Mouse (Mus musculus): ENCODE results near the gene Olfr672. TPM values are rescaled to one million over a fixed set of nuclear protein-coding genes. Genes with fewer than 3 reads are reported as not detected.
"Not testable (repeated sequence)": the region's sequence is repeated elsewhere in the genome, so short reads cannot be mapped to it uniquely, and the experiment has no call there.

Olfr672 gene
- polyA plus RNA-seq (2012; rRNA removed) = not detected in 2 replicates

DNA sequence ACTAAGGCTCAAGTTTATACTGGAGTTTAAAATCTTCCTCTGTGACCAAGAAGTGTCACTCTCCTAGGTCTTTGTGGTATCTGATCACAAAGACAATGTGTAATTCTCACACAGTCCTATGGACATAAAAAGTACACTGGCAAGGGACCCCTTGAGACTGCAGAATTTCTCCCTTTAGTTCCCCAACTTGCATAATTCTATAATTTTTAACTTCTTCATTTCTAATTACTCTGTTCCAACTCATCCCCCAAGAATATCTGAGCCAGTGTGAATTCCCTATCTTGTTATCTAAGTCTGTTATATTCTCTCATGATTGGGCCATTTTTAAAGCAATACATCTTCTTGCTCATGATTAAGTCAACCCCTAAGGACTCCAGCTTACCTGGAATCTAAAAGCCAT is at the start of gene Olfr672:
Gene Olfr672, minus strand, starts transcription at position 101 of the 400 bp plus-strand sequence.
- DNase-seq (ENCODE audit: low read depth) = no peak
- TF ChIP-seq CTCF (IDR thresholded peaks at IDR 0.05; ENCODE audit: borderline replicate concordance, extremely low read depth, insufficient read depth, insufficient read length) (no peak), POLR2A (IDR thresholded peaks at IDR 0.05; ENCODE audit: borderline replicate concordance, extremely low read depth, insufficient read depth, insufficient read length, poor library complexity, severe bottlenecking) (no peak)

DNA sequence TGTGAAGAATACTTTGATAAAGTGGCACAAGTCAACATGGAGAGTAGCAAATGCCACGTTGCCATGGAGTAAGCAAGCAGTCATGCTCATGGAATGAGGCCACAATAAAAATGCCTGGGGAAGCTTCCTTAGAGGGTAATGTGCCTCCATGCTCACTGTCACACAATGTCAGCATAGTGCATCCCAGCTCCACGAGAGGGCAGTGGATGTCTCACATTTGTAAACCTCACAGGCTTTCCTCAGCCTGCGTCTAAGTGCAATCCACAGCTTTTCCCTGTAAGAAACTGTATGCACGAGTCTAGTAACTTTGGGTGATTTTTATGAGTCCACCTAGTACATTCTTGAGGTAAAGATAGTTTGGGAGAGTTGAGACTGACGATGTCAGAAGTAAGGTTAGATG is 32.0 kb upstream of the Olfr672 start:
- DNase-seq (ENCODE audit: low read depth) = peak; percentile 4
- peak; percentile 16; the same call in 1 of the 2 replicates for TF ChIP-seq CTCF (IDR thresholded peaks at IDR 0.05; ENCODE audit: borderline replicate concordance, extremely low read depth, insufficient read depth, insufficient read length)

DNA sequence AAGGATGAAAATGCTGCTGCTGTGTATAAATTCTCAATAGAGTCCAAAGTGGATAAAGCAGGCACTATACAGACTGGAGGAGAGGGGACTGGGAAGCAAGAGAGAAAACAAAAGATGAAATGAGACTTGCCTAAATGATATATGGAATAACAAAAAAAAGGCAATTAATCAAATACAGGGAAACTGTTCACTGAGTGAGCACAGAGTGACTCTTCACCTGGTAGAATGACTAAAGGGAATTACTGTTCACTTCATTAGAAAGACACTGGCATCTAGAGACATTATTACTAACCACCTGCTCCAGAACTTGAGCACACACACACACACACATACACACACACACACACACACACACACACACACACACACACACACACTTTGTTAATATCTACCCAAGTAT is 30.6 kb upstream of the Olfr672 start, which contains the start of gene Olfr676:
Gene Olfr676, plus strand, starts transcription at position 301 of the 400 bp plus-strand sequence.
- no peak for TF ChIP-seq CTCF (IDR thresholded peaks at IDR 0.05; ENCODE audit: borderline replicate concordance, extremely low read depth, insufficient read depth, insufficient read length)
- no peak for TF ChIP-seq POLR2A (IDR thresholded peaks at IDR 0.05; ENCODE audit: borderline replicate concordance, extremely low read depth, insufficient read depth, insufficient read length, poor library complexity, severe bottlenecking)
- no peak for DNase-seq (ENCODE audit: low read depth)

DNA sequence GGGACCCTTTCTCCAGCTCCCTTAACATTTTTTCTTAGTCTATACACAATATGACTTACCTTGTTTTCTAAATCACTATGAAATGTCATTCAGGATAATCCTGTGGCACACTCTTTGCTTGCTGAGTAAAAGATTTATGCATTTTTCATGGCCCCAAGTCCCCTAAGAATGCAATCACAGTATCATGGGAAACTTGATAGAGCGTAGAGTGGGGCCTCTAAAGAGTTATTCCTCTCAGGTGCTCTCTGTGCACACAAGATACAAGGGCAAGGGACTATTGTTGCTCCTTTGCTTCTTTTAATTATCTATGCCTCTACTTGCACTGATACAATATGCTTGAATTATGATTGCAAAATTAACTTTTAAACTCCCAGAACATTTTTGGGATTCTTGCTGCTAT is 26.5 kb upstream of the Olfr672 start, which contains the start of gene Olfr675:
Gene Olfr675, minus strand, starts transcription at position 101 of the 400 bp plus-strand sequence.
- DNase-seq (ENCODE audit: low read depth) = no peak
- TF ChIP-seq POLR2A (IDR thresholded peaks at IDR 0.05; ENCODE audit: borderline replicate concordance, extremely low read depth, insufficient read depth, insufficient read length, poor library complexity, severe bottlenecking) = no peak
- TF ChIP-seq CTCF (IDR thresholded peaks at IDR 0.05; ENCODE audit: borderline replicate concordance, extremely low read depth, insufficient read depth, insufficient read length) = no peak

DNA sequence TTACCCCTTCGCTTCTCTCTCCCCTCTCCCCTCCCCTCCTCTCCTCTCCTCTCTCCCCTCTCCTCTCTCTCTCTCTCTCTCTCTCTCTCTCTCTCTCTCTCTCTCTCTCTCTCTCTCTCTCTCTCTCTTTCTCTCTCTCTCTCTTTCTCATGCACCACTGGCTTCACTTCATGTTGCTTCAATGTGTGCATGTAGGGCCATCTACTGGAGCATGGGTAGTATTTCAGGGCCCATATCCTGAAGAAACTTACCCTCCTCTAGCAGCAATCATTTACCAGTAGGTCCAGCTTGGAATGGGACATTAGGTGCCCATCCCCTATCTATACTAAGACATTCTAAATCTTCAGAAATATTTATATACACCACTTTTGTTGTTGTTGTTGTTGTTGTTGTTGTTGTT is 20.7 kb upstream of the Olfr672 start:
- DNase-seq (ENCODE audit: low read depth) = peak; percentile 8
- TF ChIP-seq CTCF (IDR thresholded peaks at IDR 0.05; ENCODE audit: borderline replicate concordance, extremely low read depth, insufficient read depth, insufficient read length) (peak; percentile 31; the same call in 1 of the 2 replicates), POLR2A (IDR thresholded peaks at IDR 0.05; ENCODE audit: borderline replicate concordance, extremely low read depth, insufficient read depth, insufficient read length, poor library complexity, severe bottlenecking) (no peak)

DNA sequence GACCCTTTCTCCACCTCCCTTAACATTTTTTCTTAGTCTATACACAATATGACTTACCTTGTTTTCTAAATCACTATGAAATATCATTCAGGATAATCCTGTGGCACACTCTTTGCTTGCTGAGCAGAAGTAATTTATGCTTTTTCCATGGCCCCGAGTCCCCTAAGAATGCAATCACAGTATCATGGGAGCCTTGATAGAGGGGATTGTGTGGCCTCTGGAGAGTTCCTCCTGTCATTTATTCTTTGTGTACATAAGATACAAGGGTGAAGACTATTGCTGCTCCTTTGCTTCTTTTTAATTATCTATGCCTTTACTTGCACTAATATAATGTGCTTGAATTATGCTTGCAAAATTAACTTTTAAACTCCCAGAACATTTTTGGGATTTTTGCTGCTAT is 22.8 kb downstream of the Olfr672 start, which contains the start of gene Olfr671:
Gene Olfr671, minus strand, starts transcription at position 101 of the 400 bp plus-strand sequence.
- no peak for DNase-seq (ENCODE audit: low read depth)
- no peak for TF ChIP-seq CTCF (IDR thresholded peaks at IDR 0.05; ENCODE audit: borderline replicate concordance, extremely low read depth, insufficient read depth, insufficient read length)
- TF ChIP-seq POLR2A (IDR thresholded peaks at IDR 0.05; ENCODE audit: borderline replicate concordance, extremely low read depth, insufficient read depth, insufficient read length, poor library complexity, severe bottlenecking) = no peak

DNA sequence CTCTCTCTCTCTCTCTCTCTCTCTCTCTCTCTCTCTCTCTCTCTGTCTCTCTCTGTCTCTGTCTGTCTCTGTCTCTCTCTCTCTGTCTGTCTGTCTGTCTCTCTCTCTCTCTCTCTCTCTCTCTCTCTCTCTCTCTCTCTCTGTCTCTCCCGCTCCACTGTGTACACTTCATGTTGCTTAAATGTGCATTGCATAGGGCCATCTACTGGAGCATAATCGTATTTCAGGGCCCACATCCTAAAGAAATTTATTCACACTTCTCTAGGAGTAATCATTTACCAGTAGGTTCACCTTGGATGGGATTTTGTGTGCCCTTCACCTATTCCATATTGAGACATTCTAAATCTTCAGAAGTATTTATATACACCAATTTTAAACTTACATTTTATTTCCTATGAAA is 29.3 kb downstream of the Olfr672 start:
- DNase-seq (ENCODE audit: low read depth) = not testable (repeated sequence)

DNA sequence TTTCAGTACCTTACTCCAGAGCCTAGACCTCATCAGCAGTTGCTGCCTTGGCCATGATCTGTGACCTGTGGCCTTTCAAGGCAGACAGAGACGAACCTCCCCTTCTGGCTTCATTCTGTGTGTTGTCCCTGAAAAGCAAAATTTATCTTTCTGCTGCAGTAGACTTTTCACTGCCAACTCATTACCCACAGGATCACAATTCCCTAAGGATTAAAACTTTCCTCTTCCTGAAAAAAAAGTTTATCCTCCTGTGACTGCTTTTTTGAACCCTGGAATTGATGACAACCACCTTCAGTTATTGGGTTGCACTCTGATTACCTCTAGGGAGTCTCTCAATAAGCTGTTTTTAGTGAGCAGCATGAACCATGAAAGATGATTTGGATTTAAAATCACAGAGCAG is 39.3 kb downstream of the Olfr672 start, which contains the start of gene Olfr670:
Gene Olfr670, minus strand, starts transcription at position 101 of the 400 bp plus-strand sequence.
- DNase-seq (ENCODE audit: low read depth) = no peak
- TF ChIP-seq CTCF (IDR thresholded peaks at IDR 0.05; ENCODE audit: borderline replicate concordance, extremely low read depth, insufficient read depth, insufficient read length) (no peak), POLR2A (IDR thresholded peaks at IDR 0.05; ENCODE audit: borderline replicate concordance, extremely low read depth, insufficient read depth, insufficient read length, poor library complexity, severe bottlenecking) (no peak)

DNA sequence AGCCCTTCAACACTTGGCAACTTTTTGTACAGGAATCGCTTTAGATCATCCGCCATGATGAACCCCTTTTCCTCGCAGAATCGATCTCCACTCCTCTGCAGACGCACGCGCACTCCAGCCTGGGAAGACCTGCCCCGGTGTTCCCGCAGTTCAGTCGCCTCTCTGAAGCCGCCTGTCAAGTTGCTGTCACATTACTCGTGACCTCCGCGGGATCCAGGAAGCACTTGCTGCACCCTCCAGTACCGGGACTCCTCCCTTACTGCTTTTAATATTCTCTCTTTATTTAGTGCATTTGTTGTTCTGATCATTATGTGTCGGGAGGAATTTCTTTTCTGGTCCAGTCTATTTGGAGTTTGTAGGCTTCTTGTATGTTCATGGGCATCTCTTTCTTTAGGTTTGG is 51.6 kb downstream of the Olfr672 start:
- not testable (repeated sequence) for DNase-seq (ENCODE audit: low read depth)

Other genes with a start within 250 kb of the Olfr672 start
- gene Usp17le, start 224.6 kb downstream of the Olfr672 start, polyA plus RNA-seq (2012; rRNA removed) = not detected in 2 replicates
- not detected in 2 replicates for gene Usp17lb, start 159.4 kb downstream of the Olfr672 start, polyA plus RNA-seq (2012; rRNA removed)
- not detected in 2 replicates for gene Usp17la, start 145.0 kb downstream of the Olfr672 start, polyA plus RNA-seq (2012; rRNA removed)
- not detected in 2 replicates for gene Olfr665, start 124.0 kb downstream of the Olfr672 start, polyA plus RNA-seq (2012; rRNA removed)
- gene Olfr666, start 106.1 kb downstream of the Olfr672 start, polyA plus RNA-seq (2012; rRNA removed) = not detected in 2 replicates
- gene Olfr667, start 80.5 kb downstream of the Olfr672 start, polyA plus RNA-seq (2012; rRNA removed) = not detected in 2 replicates
- gene Olfr668, start 74.0 kb downstream of the Olfr672 start, polyA plus RNA-seq (2012; rRNA removed) = not detected in 2 replicates
- not detected in 2 replicates for gene Olfr669, start 67.8 kb downstream of the Olfr672 start, polyA plus RNA-seq (2012; rRNA removed)
- not detected in 2 replicates for gene Olfr670, start 39.4 kb downstream of the Olfr672 start, polyA plus RNA-seq (2012; rRNA removed)
- gene Olfr671, start 22.9 kb downstream of the Olfr672 start, polyA plus RNA-seq (2012; rRNA removed) = not detected in 2 replicates
- gene Olfr675, start 26.4 kb upstream of the Olfr672 start, polyA plus RNA-seq (2012; rRNA removed) = not detected in 2 replicates
- not detected in 2 replicates for gene Olfr676, start 30.7 kb upstream of the Olfr672 start, polyA plus RNA-seq (2012; rRNA removed)
- gene Olfr677, start 49.3 kb upstream of the Olfr672 start, polyA plus RNA-seq (2012; rRNA removed) = not detected in 2 replicates
- gene Olfr678, start 62.4 kb upstream of the Olfr672 start, polyA plus RNA-seq (2012; rRNA removed) = not detected in 2 replicates
- not detected in 2 replicates for gene Olfr679, start 79.2 kb upstream of the Olfr672 start, polyA plus RNA-seq (2012; rRNA removed)
- not detected in 2 replicates for gene Olfr680-ps1, start 90.8 kb upstream of the Olfr672 start, polyA plus RNA-seq (2012; rRNA removed)
- gene Olfr681, start 114.8 kb upstream of the Olfr672 start, polyA plus RNA-seq (2012; rRNA removed) = not detected in 2 replicates
- not detected in 2 replicates for gene Olfr683, start 145.0 kb upstream of the Olfr672 start, polyA plus RNA-seq (2012; rRNA removed)
- not detected in 2 replicates for gene Olfr684, start 161.6 kb upstream of the Olfr672 start, polyA plus RNA-seq (2012; rRNA removed)
- not detected in 2 replicates for gene Olfr685, start 184.0 kb upstream of the Olfr672 start, polyA plus RNA-seq (2012; rRNA removed)
- gene Olfr686, start 205.5 kb upstream of the Olfr672 start, polyA plus RNA-seq (2012; rRNA removed) = not detected in 2 replicates